Mouse (Mus musculus) kidney, adult 2 months (tissue): ENCODE results near the gene Map2k1.

Experiments
- CTCF ChIP-seq: fragments of 200-500 bp; conservative IDR thresholded peaks from 2 replicates; pipeline ENCODE4 v1.5.1; 2011; ENCODE audit warnings: low read depth, mild to moderate bottlenecking, control low read depth, low read length, moderate library complexity, mixed read lengths; ENCODE audit not compliant: insufficient read depth, insufficient read length
- POLR2A ChIP-seq: fragments of 200-500 bp; IDR thresholded peaks from one replicate; pipeline ENCODE4 v1.6.1; 2011; ENCODE audit warnings: low read depth, low read length, control low read depth

DNA sequence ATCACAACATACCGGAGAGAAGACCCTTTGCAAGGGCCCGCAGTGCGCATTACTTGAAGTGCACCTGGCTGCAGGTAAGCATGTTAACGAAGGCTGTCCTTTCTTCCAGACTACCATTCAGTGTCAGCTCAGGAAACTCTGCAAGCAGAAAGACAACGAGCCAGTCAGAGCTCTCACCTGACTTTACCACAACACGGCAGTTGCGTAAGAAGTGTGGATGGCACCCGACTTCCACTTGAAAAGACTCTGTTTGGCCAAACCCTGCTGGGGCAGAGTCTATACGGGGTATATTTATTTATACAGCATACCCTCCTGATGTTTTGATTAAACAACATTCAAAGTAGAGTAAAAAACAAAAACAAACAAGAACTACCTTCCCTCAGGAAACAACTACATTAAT lies 113.6 kb downstream of the Map2k1 start:
- TF ChIP-seq CTCF = no peak
- TF ChIP-seq POLR2A = no peak
